Mouse (Mus musculus): ENCODE results near the gene Olfr610.
"Not testable (repeated sequence)": the region's sequence is repeated elsewhere in the genome, so short reads cannot be mapped to it uniquely, and the experiment has no call there.

Gene Olfr610

DNA sequence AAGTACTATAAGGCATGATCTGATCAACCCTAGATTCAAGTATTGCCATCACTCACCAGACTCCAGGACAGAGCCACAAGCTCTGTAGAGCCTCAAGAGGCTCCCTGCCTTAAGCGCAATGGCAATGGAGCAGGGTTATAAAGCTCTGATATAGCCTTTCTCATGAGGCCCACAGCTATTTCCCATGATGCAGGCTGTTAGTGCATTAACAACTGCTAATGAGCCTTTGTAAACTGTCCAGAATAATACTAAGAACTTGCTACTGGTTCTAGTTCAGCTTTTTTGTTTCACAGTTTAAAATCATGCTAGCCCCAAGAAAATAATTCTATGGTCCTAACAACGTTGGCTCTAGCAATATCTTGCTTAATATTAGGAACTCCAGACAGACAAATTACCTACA, at the start of gene Olfr610:
Gene Olfr610 (minus strand): TSS at position 101 of the 400 bp plus-strand sequence.
- DNase-seq (ENCODE audit: low read depth, low spot score): no peak

DNA sequence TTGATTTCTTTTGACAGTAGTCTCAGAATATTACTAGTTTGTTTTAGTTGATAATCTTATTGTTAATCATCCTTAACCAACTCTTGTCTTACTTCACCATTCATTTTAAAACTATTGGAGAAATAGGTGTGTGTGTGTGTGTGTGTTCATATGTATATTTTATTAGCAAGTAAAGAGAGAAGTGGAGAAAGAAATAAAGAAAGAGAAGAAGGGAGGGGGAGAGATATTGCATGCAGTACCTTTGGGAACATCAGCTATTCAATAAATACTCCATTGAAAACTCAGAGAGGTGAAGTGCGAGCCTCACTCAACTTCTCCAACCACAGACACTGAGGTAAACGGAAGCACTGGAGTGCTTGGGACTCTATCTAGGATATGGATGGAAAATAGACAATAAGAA, 43.9 kb upstream of the Olfr610 start, which contains the start of gene Olfr615:
Gene Olfr615 (plus strand): TSS at position 301 of the 400 bp plus-strand sequence.
- DNase-seq (ENCODE audit: low read depth, low spot score): no peak

DNA sequence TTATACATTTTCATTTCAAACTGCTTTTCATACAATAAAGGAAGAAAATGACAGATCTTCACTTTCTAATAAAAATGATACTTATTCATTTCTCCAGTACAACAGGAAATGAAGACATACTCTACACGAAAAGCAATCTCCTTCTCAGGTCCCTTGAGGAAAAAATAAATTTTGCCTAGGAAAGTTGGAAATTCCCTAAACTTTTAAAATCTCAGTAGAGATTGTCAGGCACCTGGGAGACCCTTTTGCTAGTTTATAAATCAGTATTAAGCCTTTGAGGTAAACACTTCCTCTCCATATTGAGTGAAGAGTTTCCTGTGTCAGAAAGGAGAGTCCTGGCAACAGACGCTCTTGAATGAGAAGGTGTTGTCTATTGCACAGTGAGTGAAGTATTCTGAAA, 35.9 kb upstream of the Olfr610 start, which contains the start of gene Olfr613:
Gene Olfr613 (plus strand): TSS at position 301 of the 400 bp plus-strand sequence.
- no peak for DNase-seq (ENCODE audit: low read depth, low spot score)

DNA sequence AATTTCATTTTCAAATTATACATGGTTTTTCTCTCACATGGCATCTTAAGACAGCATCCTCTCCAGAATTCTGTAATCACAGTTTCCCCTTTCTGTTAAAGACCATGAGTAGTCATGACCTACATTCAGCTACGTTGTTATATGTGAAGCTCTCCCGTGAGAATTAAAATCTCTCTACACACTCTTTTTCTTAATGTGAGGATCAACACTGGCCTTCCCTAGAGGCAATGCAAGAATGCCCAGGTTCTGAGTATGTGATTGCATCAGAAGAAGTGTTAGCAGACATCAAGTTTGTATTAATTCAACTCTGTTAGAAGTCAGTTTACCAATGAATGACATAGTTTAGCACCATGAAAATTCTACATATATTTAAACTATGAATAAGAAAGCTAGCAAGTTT, 30.7 kb upstream of the Olfr610 start, which contains the start of gene Olfr612:
Gene Olfr612 (minus strand): TSS at position 101 of the 400 bp plus-strand sequence.
- DNase-seq (ENCODE audit: low read depth, low spot score): not testable (repeated sequence)

DNA sequence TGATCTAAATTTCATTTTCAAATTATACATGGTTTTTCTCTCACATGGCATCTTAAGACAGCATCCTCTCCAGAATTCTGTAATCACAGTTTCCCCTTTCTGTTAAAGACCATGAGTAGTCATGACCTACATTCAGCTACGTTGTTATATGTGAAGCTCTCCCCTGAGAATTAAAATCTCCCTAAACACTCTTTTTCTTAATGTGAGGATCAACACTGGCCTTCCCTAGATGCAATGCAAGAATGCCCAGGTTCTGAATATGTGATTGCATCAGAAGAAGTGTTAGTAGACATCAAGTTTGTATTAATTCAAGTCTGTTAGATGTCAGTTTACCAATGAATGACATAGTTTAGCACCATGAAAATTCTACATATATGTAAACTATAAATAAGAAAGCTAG, 8.8 kb upstream of the Olfr610 start, which contains the start of gene Olfr611:
Gene Olfr611 (minus strand): TSS at position 101 of the 400 bp plus-strand sequence.
- DNase-seq (ENCODE audit: low read depth, low spot score): not testable (repeated sequence)

DNA sequence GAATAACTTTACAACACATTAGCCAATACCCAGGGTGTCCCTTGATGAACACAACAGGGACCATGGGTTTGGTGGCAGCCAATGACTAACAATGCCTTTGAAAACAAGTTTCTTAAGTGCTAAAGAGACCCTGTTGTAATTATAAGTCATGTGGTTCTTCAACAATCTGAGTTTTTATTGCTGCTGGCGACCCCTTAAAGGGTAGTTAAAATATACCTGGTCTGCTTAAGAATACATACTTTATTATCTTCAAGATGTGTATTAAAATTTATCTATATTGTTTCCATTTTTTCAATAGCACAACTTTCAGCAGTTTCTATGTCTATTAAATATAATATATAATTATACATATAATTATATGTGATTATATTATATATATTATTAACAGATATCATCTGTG, 14.0 kb downstream of the Olfr610 start, which contains the start of gene Olfr609:
Gene Olfr609 (minus strand): TSS at position 101 of the 400 bp plus-strand sequence.
- DNase-seq (ENCODE audit: low read depth, low spot score): no peak

DNA sequence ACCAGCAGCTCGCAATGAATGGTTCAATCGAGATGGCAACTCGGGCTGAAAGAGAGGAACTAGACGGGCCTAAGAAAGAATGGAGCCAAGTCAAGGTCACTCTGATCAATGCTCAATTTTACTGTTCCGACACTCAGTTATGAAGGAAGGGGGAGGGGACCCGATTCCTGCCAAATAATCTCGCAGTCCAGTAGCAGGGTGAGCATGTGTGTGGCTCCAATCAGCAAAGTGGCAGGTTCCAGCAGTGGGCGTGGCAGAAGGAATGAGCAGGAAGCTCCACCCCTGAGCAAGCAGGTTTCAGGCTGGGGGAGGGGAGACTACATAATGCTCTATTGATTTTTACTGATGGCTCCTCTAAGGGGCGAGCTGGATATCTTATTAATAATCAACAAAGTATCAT, 34.8 kb downstream of the Olfr610 start:
- not testable (repeated sequence) for DNase-seq (ENCODE audit: low read depth, low spot score)

DNA sequence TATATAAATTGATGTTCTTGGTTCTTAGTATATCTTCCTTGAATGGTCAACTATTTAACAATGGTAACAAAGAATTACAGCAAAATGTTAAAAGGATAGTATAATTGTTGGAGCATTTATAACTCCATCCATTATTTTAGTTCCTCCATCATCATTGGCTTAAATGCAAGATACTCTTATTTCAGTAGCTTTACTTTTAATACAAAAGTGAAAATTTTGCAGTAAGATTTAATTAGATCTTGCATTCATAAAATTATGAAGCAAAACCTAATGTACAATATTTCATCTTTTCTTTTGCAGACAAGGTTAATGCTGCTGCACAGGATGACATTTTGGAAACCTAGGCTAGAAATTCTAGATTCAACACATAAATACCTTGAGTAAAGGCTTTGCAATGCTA, 42.3 kb downstream of the Olfr610 start, which contains the start of gene Olfr608:
Gene Olfr608 (plus strand): TSS at position 301 of the 400 bp plus-strand sequence.
- no peak for DNase-seq (ENCODE audit: low read depth, low spot score)

DNA sequence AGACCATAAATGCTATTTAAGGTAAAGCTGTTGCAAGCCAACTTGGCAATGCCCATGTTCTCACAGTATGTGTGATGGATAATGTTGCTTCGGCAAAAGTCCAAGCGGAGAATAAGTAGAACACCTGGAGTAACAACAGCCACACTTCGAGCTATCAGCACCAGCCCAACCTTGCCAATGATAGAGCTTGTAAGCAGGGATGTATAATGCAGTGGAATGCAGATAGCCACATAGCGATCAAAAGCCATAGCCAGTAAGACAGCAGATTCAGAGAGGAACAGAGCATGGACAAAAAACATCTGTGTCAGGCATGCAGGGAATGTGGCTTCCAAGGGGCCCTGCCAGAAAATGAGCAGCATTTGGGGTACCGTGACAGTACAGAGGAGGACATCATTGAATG, 51.3 kb downstream of the Olfr610 start:
- DNase-seq (ENCODE audit: low read depth, low spot score): no peak

Data from telencephalon, adult 2 months (tissue).